In the genomic region with DNA sequence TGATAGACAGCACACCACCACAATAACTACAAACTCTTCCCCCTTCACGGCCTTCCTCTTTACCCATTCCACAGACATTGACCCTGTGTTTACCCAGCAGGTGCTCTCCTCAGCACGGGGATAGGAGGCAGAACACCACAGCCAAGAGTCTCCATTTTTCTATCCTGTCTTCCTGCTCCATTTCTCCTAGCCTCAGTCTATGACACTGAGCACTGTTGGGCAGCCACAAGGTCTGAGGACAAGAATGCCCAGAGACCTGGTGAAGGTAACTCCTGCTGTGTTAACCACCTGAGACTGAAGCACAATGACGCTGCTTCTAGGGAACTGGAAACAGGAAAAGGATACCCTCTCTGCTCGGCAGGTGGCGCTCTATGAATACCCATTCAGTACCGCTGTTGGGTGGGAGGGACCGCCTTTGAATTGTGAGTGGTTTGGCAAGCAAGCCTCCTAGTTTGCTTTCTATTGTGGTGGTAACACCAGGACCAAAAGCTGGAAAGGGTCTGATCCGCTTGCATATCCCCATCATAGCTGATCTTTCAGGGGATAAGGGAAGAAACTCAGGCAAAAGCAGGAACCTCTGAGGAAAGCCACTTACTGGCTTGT, we compare ENCODE assay signal across 9 mouse cellular contexts. TPM values are rescaled to one million over a fixed set of nuclear protein-coding genes. Genes with fewer than 3 reads are reported as not detected.
DNase-seq lines count a peak whose midpoint lies in the region; ATAC-seq and TF ChIP-seq lines count a peak whose summit lies in the region.
"Had no signal": no experiment of that assay in that cellular context is flagged by ENCODE, and none has a peak within 500 bp of the region (broad histone marks: within the 10 kb centered on the region; RNA-seq: fewer than 3 reads in every experiment).

No protein-coding gene starts in this region.

- no peak overlapping the region for H3K9ac ChIP-seq in heart, postnatal 0 days (replicated peaks; ENCODE audit: low read depth, low read length)
- H3K9ac ChIP-seq: limb, embryonic 12.5 days had no signal

- peaks cover 94% of the 10 kb centered on the region for H3K36me3 ChIP-seq in G1E (replicated peaks)
- peaks cover 33% of the 10 kb centered on the region for H3K36me3 ChIP-seq in heart, postnatal 0 days (replicated peaks; ENCODE audit: control insufficient read depth, insufficient read depth, low read length)

- H3K27ac ChIP-seq in bone marrow macrophage, adult 2 months (ENCODE audit: insufficient read depth, low read depth, low read length): no peak overlapping the region
- no peak overlapping the region for H3K27ac ChIP-seq in embryonic fibroblast, embryonic 13.5 days (ENCODE audit: insufficient read depth, low read length)
- no peak overlapping the region for H3K27ac ChIP-seq in heart, postnatal 0 days (ENCODE audit: low read depth)
- H3K27ac ChIP-seq: limb, embryonic 12.5 days had no signal

- peak; percentile 70; the same call in 1 of the 2 replicates for ATAC-seq in G1E (ENCODE audit: extremely low read depth, insufficient number of reproducible peaks, low FRiP score, poor library complexity, severe bottlenecking)
- peak; percentile 51; the same call in 1 of the 2 replicates for ATAC-seq in heart, postnatal 0 days (ENCODE audit: insufficient read depth, low read depth)

- no peaks in the 10 kb centered on the region for H3K27me3 ChIP-seq in G1E (ENCODE audit: insufficient read depth, low read length)
- H3K27me3 ChIP-seq in heart, postnatal 0 days (ENCODE audit: control insufficient read depth, insufficient read depth, low read length): no peaks in the 10 kb centered on the region
- H3K27me3 ChIP-seq: limb, embryonic 12.5 days had no signal

- H3K4me1 ChIP-seq in G1E (ENCODE audit: insufficient read depth, low read depth, low read length): peaks cover 15% of the 10 kb centered on the region
- H3K4me1 ChIP-seq in bone marrow macrophage, adult 2 months (ENCODE audit: control insufficient read depth, insufficient read depth, low read length): no peaks in the 10 kb centered on the region
- H3K4me1 ChIP-seq in embryonic fibroblast, embryonic 13.5 days (ENCODE audit: control insufficient read depth, insufficient read depth, low read length): no peaks in the 10 kb centered on the region
- no peaks in the 10 kb centered on the region for H3K4me1 ChIP-seq in heart, postnatal 0 days (ENCODE audit: control insufficient read depth, insufficient read depth)
- H3K4me1 ChIP-seq: limb, embryonic 12.5 days had no signal

- TF ChIP-seq POLR2A in bone marrow macrophage, adult 2 months (IDR thresholded peaks at IDR 0.05; ENCODE audit: borderline replicate concordance, low read depth, low read length): no peak
- TF ChIP-seq POLR2A in embryonic fibroblast, embryonic 13.5 days (IDR thresholded peaks at IDR 0.05; ENCODE audit: low read depth, low read length): no peak

- no peak overlapping the region for H3K4me2 ChIP-seq in heart, postnatal 0 days (ENCODE audit: low read depth, low read length)
- H3K4me2 ChIP-seq: limb, embryonic 12.5 days had no signal

- TF ChIP-seq EP300 in heart, postnatal 0 days (IDR thresholded peaks at IDR 0.05; ENCODE audit: low read depth): no peak

- no peaks in the 10 kb centered on the region for H3K9me3 ChIP-seq in G1E (replicated peaks)
- no peaks in the 10 kb centered on the region for H3K9me3 ChIP-seq in heart, postnatal 0 days (replicated peaks; ENCODE audit: control insufficient read depth, low read length)
- H3K9me3 ChIP-seq: limb, embryonic 12.5 days had no signal

- H3K4me3 ChIP-seq in G1E (ENCODE audit: low read depth, low read length): no peak overlapping the region
- H3K4me3 ChIP-seq in bone marrow macrophage, adult 2 months (ENCODE audit: insufficient read depth, low read length): no peak overlapping the region
- H3K4me3 ChIP-seq in embryonic fibroblast, embryonic 13.5 days (ENCODE audit: insufficient read depth, low read length): no peak overlapping the region
- no peak overlapping the region for H3K4me3 ChIP-seq in heart, postnatal 0 days (ENCODE audit: low read depth, low read length)
- H3K4me3 ChIP-seq: limb, embryonic 12.5 days had no signal

- DNase-seq in G1E (ENCODE audit: low spot score): peak; percentile 36
- peak; percentile 77 for DNase-seq in heart, postnatal 0 days (ENCODE audit: low spot score)
- peak; percentile 72 for DNase-seq in layer of hippocampus, adult 9-10 months (ENCODE audit: low spot score)
- peak; percentile 88 for DNase-seq in lung, postnatal 10 days
- peak; percentile 81 to 82 for DNase-seq in right cerebral cortex, adult 2 months (ENCODE audit: low spot score in 2 of 2)
- peak; percentile 40 for DNase-seq in urinary bladder, adult 2 months (ENCODE audit: low spot score)

- 31% methylated on average over 8 of the region's 8 CpGs for WGBS in heart, postnatal 0 days

- TF ChIP-seq CTCF in G1E (IDR thresholded peaks at IDR 0.05; ENCODE audit: low read depth, low read length): peak; percentile 85
- peak; percentile 94 for TF ChIP-seq CTCF in bone marrow macrophage, adult 2 months (IDR thresholded peaks at IDR 0.05; ENCODE audit: low read depth, low read length)
- TF ChIP-seq CTCF in embryonic fibroblast, embryonic 13.5 days (IDR thresholded peaks at IDR 0.05; ENCODE audit: borderline replicate concordance, insufficient read depth, low read length): peak; percentile 43; the same call in 1 of the 2 replicates
- TF ChIP-seq CTCF in heart, postnatal 0 days (IDR thresholded peaks at IDR 0.05; ENCODE audit: low read depth): peak; percentile 91

RNA-seq across cellular contexts. Expression of gene Poglut1, which starts 13.4 kb away (rescaled TPM):
- total RNA-seq in G1E (2014; fragmentation: Nextera tagmentation) (74.7 and 79.0 TPM in 2 replicates), G1E (2017) (26.1 and 35.0 TPM in 2 replicates)
- 8.8 and 10.0 TPM in 2 replicates for polyA plus RNA-seq in G1E (2012)
- polyA plus RNA-seq in bone marrow macrophage, adult 2 months (2012; ENCODE audit: insufficient read depth, insufficient read length, missing spikeins): 26.0 and 28.2 TPM in 2 replicates
- polyA plus RNA-seq in embryonic fibroblast, embryonic 13.5 days (2011; ENCODE audit: insufficient read length, low read depth, missing spikeins): 64.5 and 67.0 TPM in 2 replicates
- total RNA-seq in heart, postnatal 0 days (2014; rRNA removed; ENCODE audit: low replicate concordance): 17.6 and 20.5 TPM in 2 replicates
- 13.3 and 13.8 TPM in 2 replicates for polyA plus RNA-seq in heart, postnatal 0 days (2015; fragmentation: Nextera tagmentation; extraction: Ambion mirVana)
- 39.9 and 40.8 TPM in 2 replicates for polyA plus RNA-seq in urinary bladder, adult 2 months (2012; rRNA removed)

RNA-seq across cellular contexts. Expression of gene Timmdc1, which starts 14.2 kb away (rescaled TPM):
- 36.7 and 38.7 TPM in 2 replicates for total RNA-seq in G1E (2014; fragmentation: Nextera tagmentation)
- total RNA-seq in G1E (2017): 27.0 and 28.6 TPM in 2 replicates
- polyA plus RNA-seq in G1E (2012): 25.9 and 28.3 TPM in 2 replicates
- 11.9 and 13.1 TPM in 2 replicates for polyA plus RNA-seq in bone marrow macrophage, adult 2 months (2012; ENCODE audit: insufficient read depth, insufficient read length, missing spikeins)
- 29.0 and 38.0 TPM in 2 replicates for polyA plus RNA-seq in embryonic fibroblast, embryonic 13.5 days (2011; ENCODE audit: insufficient read length, low read depth, missing spikeins)
- 46.2 and 90.1 TPM in 2 replicates for total RNA-seq in heart, postnatal 0 days (2014; rRNA removed; ENCODE audit: low replicate concordance)
- 47.4 and 51.0 TPM in 2 replicates for polyA plus RNA-seq in heart, postnatal 0 days (2015; fragmentation: Nextera tagmentation; extraction: Ambion mirVana)
- polyA plus RNA-seq in urinary bladder, adult 2 months (2012; rRNA removed): 14.7 and 15.9 TPM in 2 replicates

RNA-seq across cellular contexts. Expression of gene Tmem39a, which starts 21.9 kb away (rescaled TPM):
- total RNA-seq in G1E (2014; fragmentation: Nextera tagmentation) (148 and 206 TPM in 2 replicates), G1E (2017) (53.5 and 62.1 TPM in 2 replicates)
- polyA plus RNA-seq in G1E (2012): 10.7 and 17.3 TPM in 2 replicates
- 25.9 and 30.2 TPM in 2 replicates for polyA plus RNA-seq in bone marrow macrophage, adult 2 months (2012; ENCODE audit: insufficient read depth, insufficient read length, missing spikeins)
- polyA plus RNA-seq in embryonic fibroblast, embryonic 13.5 days (2011; ENCODE audit: insufficient read length, low read depth, missing spikeins): 127 and 143 TPM in 2 replicates
- total RNA-seq in heart, postnatal 0 days (2014; rRNA removed; ENCODE audit: low replicate concordance): 11.7 and 28.7 TPM in 2 replicates
- 23.3 and 23.8 TPM in 2 replicates for polyA plus RNA-seq in heart, postnatal 0 days (2015; fragmentation: Nextera tagmentation; extraction: Ambion mirVana)
- 72.3 and 91.6 TPM in 2 replicates for polyA plus RNA-seq in urinary bladder, adult 2 months (2012; rRNA removed)

Comparison
In these comparisons a context has a peak if more than half of its experiments do, and no peak if none do; other contexts are left out.
1. DNase-seq: peak in every context shown above with its lines; median percentile 88 in lung, postnatal 10 days; 82 in right cerebral cortex, adult 2 months; 77 in heart, postnatal 0 days; 72 in layer of hippocampus, adult 9-10 months; 40 in urinary bladder, adult 2 months; 36 in G1E.
2. CTCF ChIP-seq: peak in every context shown above with its lines; median percentile 94 in bone marrow macrophage, adult 2 months; 91 in heart, postnatal 0 days; 85 in G1E; 43 in embryonic fibroblast, embryonic 13.5 days.